8 mouse cellular contexts compared by ENCODE assay signal in genomic region chr4:41136811-41137210, GRCm38 (mm10). TPM values are rescaled to one million over a fixed set of nuclear protein-coding genes. Genes with fewer than 3 reads are reported as not detected.
DNase-seq lines count a peak whose midpoint lies in the region; ATAC-seq and TF ChIP-seq lines count a peak whose summit lies in the region.

No protein-coding gene starts in this region.

- no peak for DNase-seq in kidney, adult 11 months
- no peak for DNase-seq in left cerebral cortex, adult 11 months (ENCODE audit: low spot score)
- no peak for DNase-seq in adrenal gland, postnatal 4 days (ENCODE audit: low spot score in 2 of 2)
- no peak for DNase-seq in gastrocnemius, postnatal 25 days

- no peak for TF ChIP-seq CTCF in bone marrow macrophage, adult 2 months (IDR thresholded peaks at IDR 0.05; ENCODE audit: low read depth, low read length)

- no peak for TF ChIP-seq POLR2A in bone marrow macrophage, adult 2 months (IDR thresholded peaks at IDR 0.05; ENCODE audit: borderline replicate concordance, low read depth, low read length)

- H3K9me3 ChIP-seq in kidney, embryonic 15.5 days (replicated peaks), result no peaks in the 10 kb centered on the region
- H3K9me3 ChIP-seq in hindbrain, embryonic 15.5 days, result no peaks in the 10 kb centered on the region
- no peaks in the 10 kb centered on the region for H3K9me3 ChIP-seq in midbrain, embryonic 16.5 days (replicated peaks; ENCODE audit: control insufficient read depth, low read length, poor library complexity, severe bottlenecking)

- H3K27me3 ChIP-seq in kidney, embryonic 15.5 days, result no peaks in the 10 kb centered on the region
- H3K27me3 ChIP-seq in hindbrain, embryonic 15.5 days, result no peaks in the 10 kb centered on the region
- no peaks in the 10 kb centered on the region for H3K27me3 ChIP-seq in midbrain, embryonic 16.5 days (ENCODE audit: control insufficient read depth, insufficient read depth, low read depth, low read length)

- H3K9ac ChIP-seq in kidney, embryonic 15.5 days, result peak overlapping the region; percentile 98
- H3K9ac ChIP-seq in hindbrain, embryonic 15.5 days, result peak overlapping the region; percentile 94
- peak overlapping the region; percentile 97 for H3K9ac ChIP-seq in midbrain, embryonic 16.5 days (ENCODE audit: low read depth, low read length)

- peak overlapping the region; percentile 77 for H3K4me2 ChIP-seq in kidney, embryonic 15.5 days
- peak overlapping the region; percentile 63 for H3K4me2 ChIP-seq in hindbrain, embryonic 15.5 days
- H3K4me2 ChIP-seq in midbrain, embryonic 16.5 days (ENCODE audit: low read length), result peak overlapping the region; percentile 60

- H3K4me1 ChIP-seq in kidney, embryonic 15.5 days, result peaks cover 19% of the 10 kb centered on the region
- H3K4me1 ChIP-seq in bone marrow macrophage, adult 2 months (ENCODE audit: control insufficient read depth, insufficient read depth, low read length), result peaks cover 28% of the 10 kb centered on the region
- H3K4me1 ChIP-seq in hindbrain, embryonic 15.5 days (replicated peaks), result peaks cover 28% of the 10 kb centered on the region
- H3K4me1 ChIP-seq in midbrain, embryonic 16.5 days (ENCODE audit: control insufficient read depth, insufficient read depth, low read length), result peaks cover 21% of the 10 kb centered on the region

- no peak for ATAC-seq in kidney, embryonic 15.5 days (replicated peaks; ENCODE audit: low FRiP score)
- no peak for ATAC-seq in hindbrain, embryonic 15.5 days (ENCODE audit: low FRiP score, low read depth)
- ATAC-seq in midbrain, embryonic 16.5 days, result no peak

- H3K36me3 ChIP-seq in kidney, embryonic 15.5 days, result peaks cover 31% of the 10 kb centered on the region
- H3K36me3 ChIP-seq in hindbrain, embryonic 15.5 days, result peaks cover 6% of the 10 kb centered on the region
- no peaks in the 10 kb centered on the region for H3K36me3 ChIP-seq in midbrain, embryonic 16.5 days (ENCODE audit: control insufficient read depth, insufficient read depth, low read length)

- 0% methylated on average over 8 of the region's 8 CpGs for WGBS in kidney, embryonic 15.5 days
- WGBS in hindbrain, embryonic 15.5 days, result 0% methylated on average over 8 of the region's 8 CpGs
- 0% methylated on average over 8 of the region's 8 CpGs for WGBS in midbrain, embryonic 16.5 days

- peak overlapping the region; percentile 99 for H3K27ac ChIP-seq in kidney, embryonic 15.5 days
- H3K27ac ChIP-seq in bone marrow macrophage, adult 2 months (ENCODE audit: insufficient read depth, low read depth, low read length), result peak overlapping the region; percentile 84; the same call in 1 of the 2 replicates
- H3K27ac ChIP-seq in hindbrain, embryonic 15.5 days (replicated peaks), result peak overlapping the region; percentile 99
- H3K27ac ChIP-seq in midbrain, embryonic 16.5 days (ENCODE audit: low read length), result peak overlapping the region; percentile 99

- H3K4me3 ChIP-seq in kidney, embryonic 15.5 days (replicated peaks), result peak overlapping the region; percentile 90
- H3K4me3 ChIP-seq in bone marrow macrophage, adult 2 months (ENCODE audit: insufficient read depth, low read length), result peak overlapping the region; percentile 96
- peak overlapping the region; percentile 98 for H3K4me3 ChIP-seq in hindbrain, embryonic 15.5 days
- H3K4me3 ChIP-seq in midbrain, embryonic 16.5 days (ENCODE audit: low read depth, low read length), result peak overlapping the region; percentile 92

RNA-seq across cellular contexts. Expression of gene Ube2r2, which starts 1.3 kb away (rescaled TPM):
- 81.7 and 84.4 TPM in 2 replicates for polyA plus RNA-seq in kidney, embryonic 15.5 days (2015; fragmentation: Nextera tagmentation; extraction: Ambion mirVana)
- polyA plus RNA-seq in bone marrow macrophage, adult 2 months (2012; ENCODE audit: insufficient read depth, insufficient read length, missing spikeins), result 129 and 135 TPM in 2 replicates
- 57.9 and 58.5 TPM in 2 replicates for polyA plus RNA-seq in hindbrain, embryonic 15.5 days (2015; fragmentation: Nextera tagmentation; extraction: Ambion mirVana)
- polyA plus RNA-seq in midbrain, embryonic 16.5 days (2015; fragmentation: Nextera tagmentation; extraction: Ambion mirVana), result 51.1 and 57.5 TPM in 2 replicates
- total RNA-seq in adrenal gland, postnatal 4 days (2021), result 100 to 1,000 TPM; 123 to 128 TPM
- 100 to 1,000 TPM; 105 to 110 TPM for total RNA-seq in gastrocnemius, postnatal 25 days (2021)

RNA-seq across cellular contexts. Expression of gene Nol6, which starts 12.6 kb away (rescaled TPM):
- polyA plus RNA-seq in kidney, embryonic 15.5 days (2015; fragmentation: Nextera tagmentation; extraction: Ambion mirVana), result 30.4 and 33.1 TPM in 2 replicates
- 11.8 and 12.6 TPM in 2 replicates for polyA plus RNA-seq in bone marrow macrophage, adult 2 months (2012; ENCODE audit: insufficient read depth, insufficient read length, missing spikeins)
- 36.2 and 45.0 TPM in 2 replicates for polyA plus RNA-seq in hindbrain, embryonic 15.5 days (2015; fragmentation: Nextera tagmentation; extraction: Ambion mirVana)
- polyA plus RNA-seq in midbrain, embryonic 16.5 days (2015; fragmentation: Nextera tagmentation; extraction: Ambion mirVana), result 40.9 and 43.6 TPM in 2 replicates
- 10 to 100 TPM; 54.9 to 56.2 TPM for total RNA-seq in adrenal gland, postnatal 4 days (2021)
- 10 to 100 TPM; 13.4 to 13.5 TPM for total RNA-seq in gastrocnemius, postnatal 25 days (2021)

RNA-seq across cellular contexts. Expression of gene Aqp3, which starts 38.8 kb away (rescaled TPM):
- polyA plus RNA-seq in kidney, embryonic 15.5 days (2015; fragmentation: Nextera tagmentation; extraction: Ambion mirVana), result 29.0 and 33.1 TPM in 2 replicates
- not detected in 2 replicates for polyA plus RNA-seq in bone marrow macrophage, adult 2 months (2012; ENCODE audit: insufficient read depth, insufficient read length, missing spikeins)
- polyA plus RNA-seq in hindbrain, embryonic 15.5 days (2015; fragmentation: Nextera tagmentation; extraction: Ambion mirVana), result 0.30 and 0.46 TPM in 2 replicates
- 0.24 and 0.41 TPM in 2 replicates for polyA plus RNA-seq in midbrain, embryonic 16.5 days (2015; fragmentation: Nextera tagmentation; extraction: Ambion mirVana)
- total RNA-seq in adrenal gland, postnatal 4 days (2021), result 10 to 100 TPM in 1 of 2 experiments, under 1 TPM in 1; 0.51 to 14.1 TPM
- not detected for total RNA-seq in gastrocnemius, postnatal 25 days (2021)

Comparison
In these comparisons a context has a peak if more than half of its experiments do, and no peak if none do; other contexts are left out.
1. RNA of gene Aqp3, which starts 38.8 kb away (polyA plus RNA-seq): 29.0 to 33.1 TPM in kidney, embryonic 15.5 days; 0.30 to 0.46 TPM in hindbrain, embryonic 15.5 days, 0.24 to 0.41 TPM in midbrain, embryonic 16.5 days and not detected in bone marrow macrophage, adult 2 months; every median in the first group is over 10 times any median in the second.
2. Peak in every context shown above with its lines, with median percentiles within 50 percentile points of each other: H3K27ac ChIP-seq, H3K4me2 ChIP-seq, H3K4me3 ChIP-seq and H3K9ac ChIP-seq.